Mouse (Mus musculus) left cerebral cortex, adult 2 months (tissue): ENCODE data around the gene Pkd1l3. TPM values are rescaled to one million over a fixed set of nuclear protein-coding genes. Genes with fewer than 3 reads are reported as not detected.
A peak's percentile ranks its signal among the peaks of the same experiment; 100 is the strongest.

Experiments used
- DNase-seq, 2 experiments: peaks; one replicate each; pipeline ENCODE4 v3.0.0; 2021 to 2022; ENCODE audit warnings: low spot score in 2 of 2, mixed read lengths in 1 of 2; ENCODE audit errors: extremely low spot score in 1 of 2
- H3K27ac ChIP-seq: fragments of 200-600 bp; 2 replicates; pipeline ENCODE4 v1.8.1; 2022
- H3K4me3 ChIP-seq: fragments of 200-600 bp; 2 replicates; pipeline ENCODE4 v1.8.1; 2022
- CTCF ChIP-seq: fragments of 200-600 bp; IDR thresholded peaks from 2 replicates; pipeline ENCODE4 v1.8.1; 2022; ENCODE audit warnings: antibody characterized with exemption, mild to moderate bottlenecking, moderate library complexity
- intact Hi-C: fragments of 180-260 bp; cut with DNase I; formaldehyde crosslinking; loops from one replicate; pipeline ENCODE4 v1.15.1; 2025
- total RNA-seq, 2 experiments: library from RNA; stranded (reverse); gene quantifications; 2 replicates each; pipeline ENCODE4 v1.2.3; 2021

The Pkd1l3 gene
- total RNA-seq, 2 experiments from 2014 or later, result 0.68 to 0.91 TPM

DNA sequence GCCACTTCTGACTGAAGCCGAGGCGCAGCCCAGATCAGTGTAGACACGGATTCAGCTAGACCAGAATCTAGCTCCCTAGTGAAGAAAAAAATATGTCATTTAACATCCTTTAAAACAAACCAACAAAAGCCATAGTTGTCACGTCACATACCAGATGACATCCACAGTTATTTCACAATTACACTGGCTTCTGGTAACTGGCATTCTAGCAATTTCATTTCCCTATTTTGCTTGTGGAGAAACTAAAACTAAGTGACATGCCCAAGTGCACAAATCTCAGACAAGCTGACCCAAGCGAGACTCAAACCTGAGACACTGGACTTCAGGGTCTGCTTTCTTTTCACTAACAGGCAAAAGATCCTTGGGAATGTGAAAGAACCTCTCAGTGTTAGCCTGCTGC lies 67.8 kb downstream of the Pkd1l3 start:
- Histone ChIP-seq H3K27ac (no peak overlapping the region), H3K4me3 (no peak overlapping the region)
- no peak for DNase-seq
- TF ChIP-seq CTCF, result no peak
- intact Hi-C loops, result no loop called here

DNA sequence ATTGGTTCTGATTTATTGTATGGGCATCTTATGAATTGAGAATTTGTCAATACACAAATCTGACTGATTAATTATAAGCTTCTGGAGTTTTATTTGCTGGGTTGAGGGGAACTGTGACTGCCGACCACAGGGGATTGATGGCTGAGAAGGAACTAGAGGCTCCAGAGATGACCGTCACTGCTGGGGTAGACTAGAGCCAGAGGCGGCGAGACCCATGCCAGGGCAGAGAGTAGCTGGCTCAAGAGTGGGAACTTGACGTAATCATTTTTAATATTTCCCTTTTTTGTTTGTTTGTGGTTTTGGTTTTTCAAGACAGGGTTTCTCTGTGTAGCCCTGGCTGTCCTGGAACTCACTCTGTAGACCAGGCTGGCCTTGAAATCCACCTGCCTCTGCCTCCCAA lies 72.9 kb downstream of the Pkd1l3 start:
- no peak overlapping the region for H3K27ac ChIP-seq
- intact Hi-C loops, result no loop called here
- H3K4me3 ChIP-seq, result no peak overlapping the region
- no peak for TF ChIP-seq CTCF
- no peak for DNase-seq

DNA sequence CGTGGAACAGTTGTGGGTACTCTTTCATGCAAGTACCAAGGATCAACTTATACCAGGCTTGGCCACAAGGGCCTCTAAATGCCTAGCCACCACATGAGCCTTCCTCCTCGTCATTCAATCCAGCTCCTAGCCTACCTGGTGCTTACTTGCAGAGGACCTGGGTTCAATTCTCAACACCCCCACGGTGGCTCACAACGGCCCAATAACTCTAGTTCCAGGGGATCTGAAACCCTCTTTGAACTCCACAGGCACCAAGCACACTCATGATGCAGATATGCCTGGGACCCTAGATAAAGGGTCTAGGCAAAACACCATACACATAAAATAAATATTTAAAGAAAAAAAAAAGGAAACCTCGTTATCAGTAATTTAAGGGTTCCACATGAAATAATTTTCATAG lies 77.5 kb downstream of the Pkd1l3 start:
- Histone ChIP-seq H3K4me3 (peak overlapping the region; percentile 89), H3K27ac (no peak overlapping the region)
- no peak for DNase-seq
- intact Hi-C loops, result loop anchor here (2.0 kb wide), 1 partner anchor 83 kb away; the partner anchor contains the start of gene Dhodh
- peak; percentile 40 for TF ChIP-seq CTCF

GRCm38 (mm10) chr8:109692443-109693145 lies 78.3 kb downstream of the Pkd1l3 start:
- peak overlapping the region; percentile 89 for H3K4me3 ChIP-seq
- peak in 1 of 2 experiments; percentile 43 for DNase-seq
- intact Hi-C loops, result loop anchor here (1.0 to 2.0 kb wide), 3 partner anchors 13 to 86 kb away; partner anchors contain the start of genes Ap1g1, Dhodh and Zfp821
- peak overlapping the region; percentile 94 for H3K27ac ChIP-seq
- TF ChIP-seq CTCF, result no peak

- peak within 1 kb of the TSS; percentile 89 for H3K4me3 ChIP-seq
- peak within 1 kb of the TSS; percentile 94 for H3K27ac ChIP-seq
- DNase-seq, result peak; percentile 95 to 98
- TF ChIP-seq CTCF, result no peak
- intact Hi-C loops, result loop anchor here (1.0 to 2.0 kb wide), 3 partner anchors 12 to 85 kb away; partner anchors contain the start of genes Ap1g1, Dhodh and Zfp821
These were observed 79.0 kb downstream of the Pkd1l3 start, which contains the start of gene Ist1 for GRCm38 (mm10) chr8:109693146-109693900. Gene Ist1, minus strand, starts transcription at chr8:109693260.

- Histone ChIP-seq H3K4me3 (no peak overlapping the region), H3K27ac (no peak overlapping the region)
- DNase-seq, result no peak
- intact Hi-C loops, result no loop called here
- TF ChIP-seq CTCF, result no peak
These were observed 79.8 kb downstream of the Pkd1l3 start for GRCm38 (mm10) chr8:109694154-109694553.

GRCm38 (mm10) chr8:109697754-109698153 lies 83.4 kb downstream of the Pkd1l3 start:
- no peak for DNase-seq
- TF ChIP-seq CTCF, result no peak
- Histone ChIP-seq H3K4me3 (no peak overlapping the region), H3K27ac (no peak overlapping the region)
- intact Hi-C loops, result no loop called here

- no peak for DNase-seq
- intact Hi-C loops, result no loop called here
- TF ChIP-seq CTCF, result no peak
- Histone ChIP-seq H3K27ac (no peak overlapping the region), H3K4me3 (no peak overlapping the region)
These were observed 84.2 kb downstream of the Pkd1l3 start for GRCm38 (mm10) chr8:109698477-109698876.

DNA sequence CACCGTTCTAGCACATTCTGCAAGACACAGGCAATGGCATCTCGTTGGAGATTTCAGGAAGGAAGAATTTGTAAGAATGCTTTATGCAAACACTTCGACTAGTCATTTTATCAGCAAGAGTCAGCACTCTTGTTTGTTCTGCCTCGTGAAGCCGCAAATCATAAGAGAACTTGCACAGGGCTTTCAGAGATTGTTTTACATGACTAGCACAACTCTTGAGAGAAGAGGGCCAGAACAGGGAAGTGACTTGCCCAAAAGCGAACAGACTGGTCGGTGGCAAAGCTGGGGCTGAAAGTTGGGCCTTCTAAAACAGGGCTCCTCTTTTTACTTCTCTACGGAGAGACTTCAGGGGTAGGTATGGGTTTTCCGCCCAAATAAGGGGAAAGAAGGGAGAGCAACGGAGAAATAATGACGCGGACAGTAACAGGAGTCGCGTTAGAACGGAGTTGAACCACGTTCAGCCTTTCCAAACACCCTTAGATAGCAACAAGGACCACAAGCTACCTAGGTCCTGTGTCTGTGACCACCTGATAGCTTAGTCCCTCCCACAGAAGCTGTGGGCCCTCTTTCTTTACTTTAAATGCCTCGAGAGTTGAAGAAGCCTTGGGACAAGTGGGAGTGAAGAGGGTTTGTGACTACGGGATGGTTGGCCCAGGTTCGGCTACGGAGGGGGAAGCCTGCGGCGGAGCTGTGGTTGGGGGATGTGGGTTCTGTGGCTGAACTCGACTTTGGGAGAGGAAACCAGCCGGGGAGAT lies 90.4 kb downstream of the Pkd1l3 start:
- H3K27ac ChIP-seq, result peak overlapping the region; percentile 88
- H3K4me3 ChIP-seq, result peak overlapping the region; percentile 80
- DNase-seq, result no peak
- no peak for TF ChIP-seq CTCF
- intact Hi-C loops, result loop anchor here (1.0 kb wide), 2 partner anchors 11 to 96 kb away; partner anchors contain the start of genes Dhodh and Ist1

GRCm38 (mm10) chr8:109705320-109706075 lies 91.2 kb downstream of the Pkd1l3 start, which contains the start of gene Zfp821:
Gene Zfp821, plus strand, starts transcription at chr8:109705546.
- peak within 1 kb of the TSS; percentile 80 for H3K4me3 ChIP-seq
- DNase-seq, result peak; percentile 95
- no peak for TF ChIP-seq CTCF
- intact Hi-C loops, result loop anchor here (1.0 to 2.0 kb wide), 3 partner anchors 12 to 97 kb away; partner anchors contain the start of genes Ap1g1, Dhodh and Ist1
- H3K27ac ChIP-seq, result peak within 1 kb of the TSS; percentile 88
